Mouse (Mus musculus) lung, postnatal 25 days (tissue): ENCODE results near the gene Ckb.
A peak's percentile ranks its signal among the peaks of the same experiment; 100 is the strongest.
"Not testable (repeated sequence)": the region's sequence is repeated elsewhere in the genome, so short reads cannot be mapped to it uniquely, and the experiment has no call there.

Source experiments
- DNase-seq: peaks from one replicate; pipeline ENCODE4 v3.0.0; 2022; ENCODE audit warnings: low spot score

Gene Ckb

GRCm38 (mm10) chr12:111672176-111672575 is at the start of gene Ckb:
Gene Ckb, minus strand, starts transcription at chr12:111672338.
- DNase-seq = peak; percentile 59

GRCm38 (mm10) chr12:111720222-111720621 is 48.1 kb upstream of the Ckb start:
- no peak for DNase-seq

GRCm38 (mm10) chr12:111718656-111719055 is 46.5 kb upstream of the Ckb start:
- DNase-seq = no peak

- DNase-seq = no peak
These were observed 44.4 kb upstream of the Ckb start for GRCm38 (mm10) chr12:111716505-111716904.

- not testable (repeated sequence) for DNase-seq
These were observed 41.7 kb upstream of the Ckb start for GRCm38 (mm10) chr12:111713880-111714279.

- peak; percentile 90 for DNase-seq
These were observed 41.0 kb upstream of the Ckb start, which contains the start of the genes Bag5 and Apopt1 for GRCm38 (mm10) chr12:111713004-111713651. Gene Bag5, minus strand, starts transcription at chr12:111713257. Gene Apopt1, plus strand, starts transcription at chr12:111713261.

- no peak for DNase-seq
These were observed 40.3 kb upstream of the Ckb start for GRCm38 (mm10) chr12:111712476-111712875.

GRCm38 (mm10) chr12:111710091-111710490 is 38.0 kb upstream of the Ckb start:
- DNase-seq = no peak

- DNase-seq = no peak
These were observed 36.0 kb upstream of the Ckb start for GRCm38 (mm10) chr12:111708181-111708580.

GRCm38 (mm10) chr12:111705186-111705973 is 33.2 kb upstream of the Ckb start:
- DNase-seq = peak; percentile 90

- peak; percentile 61 for DNase-seq
These were observed 32.5 kb upstream of the Ckb start for GRCm38 (mm10) chr12:111704609-111705008.

GRCm38 (mm10) chr12:111703301-111703700 is 31.2 kb upstream of the Ckb start:
- no peak for DNase-seq

- DNase-seq = no peak
These were observed 28.9 kb upstream of the Ckb start for GRCm38 (mm10) chr12:111700920-111701458.

- no peak for DNase-seq
These were observed 27.4 kb upstream of the Ckb start for GRCm38 (mm10) chr12:111699542-111699941.

- DNase-seq = no peak
These were observed 26.3 kb upstream of the Ckb start for GRCm38 (mm10) chr12:111698346-111698913.

- DNase-seq = no peak
These were observed 25.6 kb upstream of the Ckb start for GRCm38 (mm10) chr12:111697708-111698107.

GRCm38 (mm10) chr12:111696239-111696638 is 24.1 kb upstream of the Ckb start:
- peak; percentile 77 for DNase-seq

- DNase-seq = no peak
These were observed 23.0 kb upstream of the Ckb start for GRCm38 (mm10) chr12:111694880-111695804.

GRCm38 (mm10) chr12:111694271-111694781 is 22.2 kb upstream of the Ckb start:
- DNase-seq = no peak

GRCm38 (mm10) chr12:111693341-111694270 is 21.5 kb upstream of the Ckb start:
- peak; percentile 44 for DNase-seq
